Mouse (Mus musculus) CH12.LX (cell line): Measurements from ENCODE around the gene Xrra1. TPM values are rescaled to one million over a fixed set of nuclear protein-coding genes. Genes with fewer than 3 reads are reported as not detected.
"Not testable (repeated sequence)": the region's sequence is repeated elsewhere in the genome, so short reads cannot be mapped to it uniquely, and the experiment has no call there.

ENCODE experiments used
- DNase-seq: peaks from one replicate; pipeline ENCODE4 v3.0.0-alpha.2; 2013; ENCODE audit errors: extremely low read depth
- H3K27ac ChIP-seq: 2 replicates; pipeline ENCODE4 v1.5.1; 2012; ENCODE audit warnings: low read depth, mild to moderate bottlenecking, control low read depth, moderate library complexity; ENCODE audit not compliant: insufficient read depth
- H3K27me3 ChIP-seq: replicated peaks from 2 replicates; pipeline ENCODE3; 2012; ENCODE audit warnings: inconsistent platforms
- H3K36me3 ChIP-seq, 2 experiments: replicated peaks in 1 of 2; 2 replicates each; pipeline versions ENCODE3 to v1.6.1; 2012; ENCODE audit warnings: inconsistent platforms in 1 of 2, low read length in 1 of 2, mild to moderate bottlenecking in 1 of 2, mixed read lengths in 1 of 2, moderate library complexity in 1 of 2; ENCODE audit not compliant: control insufficient read depth in 1 of 2, insufficient read depth in 1 of 2
- H3K4me1 ChIP-seq, 2 experiments: 2 replicates each; pipeline ENCODE4 v1.6.1; 2012; ENCODE audit warnings: inconsistent platforms in 1 of 2, moderate library complexity in 1 of 2; ENCODE audit not compliant: insufficient read depth in 2 of 2, control insufficient read depth in 1 of 2
- H3K4me2 ChIP-seq: 2 replicates; pipeline ENCODE4 v1.6.1; 2012; ENCODE audit warnings: low read depth, mild to moderate bottlenecking, control low read depth; ENCODE audit not compliant: poor library complexity, insufficient read depth, severe bottlenecking
- H3K4me3 ChIP-seq, 3 experiments: fragments of 150-350 bp in 1 of 3; sonication (generic) in 1 of 3; replicated peaks in 1 of 3; 2 replicates each; pipeline versions ENCODE3 to v1.5.1; 2011 to 2012; ENCODE audit warnings: low read depth in 2 of 3, low read length in 2 of 3, mild to moderate bottlenecking in 2 of 3, moderate library complexity in 2 of 3, control low read depth in 1 of 3, improper control_type of control experiment in 1 of 3, inconsistent platforms in 1 of 3, mixed read lengths in 1 of 3; ENCODE audit not compliant: poor library complexity in 1 of 3
- H3K79me2 ChIP-seq: replicated peaks from 2 replicates; pipeline ENCODE4 v1.6.1; 2012; ENCODE audit warnings: mild to moderate bottlenecking, moderate library complexity; ENCODE audit not compliant: control insufficient read depth, poor library complexity, insufficient read depth, severe bottlenecking; ENCODE audit errors: extremely low read depth
- H3K9ac ChIP-seq: 2 replicates; pipeline ENCODE4 v1.6.1; 2012; ENCODE audit warnings: low read depth, mild to moderate bottlenecking, control low read depth, moderate library complexity; ENCODE audit not compliant: insufficient read depth
- H3K9me3 ChIP-seq: replicated peaks from 2 replicates; pipeline ENCODE3; 2012; ENCODE audit warnings: low read length, inconsistent platforms, mixed read lengths
- BHLHE40 ChIP-seq: IDR thresholded peaks from 2 replicates; pipeline ENCODE4 v1.6.1; 2011; ENCODE audit warnings: mild to moderate bottlenecking, low read depth, low read length, improper control_type of control experiment
- CHD1 ChIP-seq: IDR thresholded peaks from 2 replicates; pipeline ENCODE4 v1.6.1; 2012; ENCODE audit warnings: low read depth, low read length, improper control_type of control experiment, inconsistent platforms
- CHD2 ChIP-seq: IDR thresholded peaks from 2 replicates; pipeline ENCODE4 v1.6.1; 2011; ENCODE audit warnings: low read length, improper control_type of control experiment
- CTCF ChIP-seq, 2 experiments: IDR thresholded peaks in 1 of 2; conservative IDR thresholded peaks in 1 of 2; 2 replicates each; pipeline ENCODE4 v1.5.1; 2011 to 2012; ENCODE audit warnings: low read depth in 2 of 2, low read length in 2 of 2, improper control_type of control experiment in 1 of 2, inconsistent platforms in 1 of 2, mild to moderate bottlenecking in 1 of 2, moderate library complexity in 1 of 2
- E2F4 ChIP-seq: IDR thresholded peaks from 2 replicates; pipeline ENCODE4 v1.6.1; 2011; ENCODE audit warnings: low read depth, low read length, improper control_type of control experiment; ENCODE audit not compliant: insufficient replicate concordance
- ELF1 ChIP-seq: IDR thresholded peaks from 2 replicates; pipeline ENCODE4 v1.6.1; 2014; ENCODE audit warnings: low read depth, mild to moderate bottlenecking, inconsistent platforms, low read length, improper control_type of control experiment
- GABPA ChIP-seq: IDR thresholded peaks from 2 replicates; pipeline ENCODE4 v1.6.1; 2012; ENCODE audit warnings: low read depth, low read length, improper control_type of control experiment, inconsistent platforms; ENCODE audit not compliant: insufficient replicate concordance
- IRF4 ChIP-seq: IDR thresholded peaks from 2 replicates; pipeline ENCODE4 v1.6.1; 2014; ENCODE audit warnings: low read depth, mild to moderate bottlenecking, inconsistent platforms, low read length, improper control_type of control experiment
- JUND ChIP-seq: conservative IDR thresholded peaks from 2 replicates; pipeline ENCODE4 v1.6.1; 2011; ENCODE audit warnings: low read depth, low read length, improper control_type of control experiment
- KAT2A ChIP-seq: IDR thresholded peaks from 2 replicates; pipeline ENCODE4 v1.6.1; 2012; ENCODE audit warnings: low read length, improper control_type of control experiment, inconsistent platforms; ENCODE audit not compliant: insufficient replicate concordance
- MAX ChIP-seq: IDR thresholded peaks from 2 replicates; pipeline ENCODE4 v1.6.1; 2011; ENCODE audit warnings: low read length, improper control_type of control experiment
- MAZ ChIP-seq: IDR thresholded peaks from 2 replicates; pipeline ENCODE4 v1.6.1; 2012; ENCODE audit warnings: low read depth, mild to moderate bottlenecking, inconsistent platforms, low read length, improper control_type of control experiment, moderate library complexity
- MEF2A ChIP-seq: IDR thresholded peaks from 2 replicates; pipeline ENCODE4 v1.6.1; 2014; ENCODE audit warnings: low read depth, mild to moderate bottlenecking, inconsistent platforms, low read length, improper control_type of control experiment, borderline replicate concordance
- MXI1 ChIP-seq: IDR thresholded peaks from 2 replicates; pipeline ENCODE4 v1.6.1; 2011; ENCODE audit warnings: mild to moderate bottlenecking, low read depth, low read length, improper control_type of control experiment
- NRF1 ChIP-seq: IDR thresholded peaks from 2 replicates; pipeline ENCODE4 v1.6.1; 2014; ENCODE audit warnings: low read depth, mild to moderate bottlenecking, inconsistent platforms, low read length, improper control_type of control experiment, moderate library complexity
- PAX5 ChIP-seq: IDR thresholded peaks from 2 replicates; pipeline ENCODE4 v1.6.1; 2012; ENCODE audit warnings: low read length, inconsistent platforms, mixed read lengths
- POLR2A ChIP-seq: IDR thresholded peaks from 2 replicates; pipeline ENCODE4 v1.6.1; 2011; ENCODE audit warnings: low read depth, mild to moderate bottlenecking, improper control_type of control experiment, low read length
- SIN3A ChIP-seq: IDR thresholded peaks from 2 replicates; pipeline ENCODE4 v1.6.1; 2012; ENCODE audit warnings: low read length, improper control_type of control experiment, inconsistent platforms
- SMC3 ChIP-seq: IDR thresholded peaks from 2 replicates; pipeline ENCODE4 v1.6.1; 2011; ENCODE audit warnings: low read depth, low read length, improper control_type of control experiment
- TBP ChIP-seq: conservative IDR thresholded peaks from 2 replicates; pipeline ENCODE4 v1.6.1; 2011; ENCODE audit warnings: low read depth, low read length, improper control_type of control experiment
- TCF12 ChIP-seq: IDR thresholded peaks from 2 replicates; pipeline ENCODE4 v1.6.1; 2014; ENCODE audit warnings: low read depth, mild to moderate bottlenecking, inconsistent platforms, low read length, improper control_type of control experiment
- UBTF ChIP-seq: IDR thresholded peaks from 2 replicates; pipeline ENCODE4 v1.6.1; 2012; ENCODE audit warnings: low read depth, mild to moderate bottlenecking, inconsistent platforms, low read length, improper control_type of control experiment, moderate library complexity
- USF2 ChIP-seq: conservative IDR thresholded peaks from 2 replicates; pipeline ENCODE4 v1.6.1; 2011; ENCODE audit warnings: low read depth, low read length, improper control_type of control experiment
- ZC3H11A ChIP-seq: IDR thresholded peaks from 2 replicates; pipeline ENCODE4 v1.6.1; 2012; ENCODE audit warnings: low read depth, mild to moderate bottlenecking, inconsistent platforms, low read length, improper control_type of control experiment
- ZKSCAN1 ChIP-seq: IDR thresholded peaks from 2 replicates; pipeline ENCODE4 v1.6.1; 2012; ENCODE audit warnings: low read depth, inconsistent platforms, low read length, improper control_type of control experiment, borderline replicate concordance
- ZMIZ1 ChIP-seq: IDR thresholded peaks from 2 replicates; pipeline ENCODE4 v1.6.1; 2012; ENCODE audit warnings: low read depth, mild to moderate bottlenecking, inconsistent platforms, low read length, improper control_type of control experiment
- ZNF384 ChIP-seq: IDR thresholded peaks from 2 replicates; pipeline ENCODE4 v1.6.1; 2012; ENCODE audit warnings: low read depth, low read length, improper control_type of control experiment, inconsistent platforms
- dilution Hi-C: fragments of 300-500 bp; cut with MboI; formaldehyde crosslinking; loops from 2 replicates; pipeline ENCODE4 v1.14.3; 2020; ENCODE audit warnings: low sequenced_read_pairs; ENCODE audit not compliant: extremely low pct_unique_long_range_greater_than_20kb, extremely low pct_ligation_motif_present
- in situ Hi-C: fragments of 300-500 bp; cut with MboI; formaldehyde crosslinking; loops from 3 replicates; pipeline ENCODE4 v1.14.3; 2019; ENCODE audit warnings: low sequenced_read_pairs, low pct_ligation_motif_present, low pct_unique_long_range_greater_than_20kb, mixed read lengths
- polyA plus RNA-seq: library from polyadenylated mRNA; unstranded; fragments of >175 nt; gene quantifications from 2 replicates; pipeline ENCODE4 v1.2.1, GENCODE M21; 2012; ENCODE audit warnings: low read depth; ENCODE audit not compliant: insufficient read length
- total RNA-seq, 2 experiments: library from RNA; depleted of rRNA; stranded (reverse); fragments of 300-350 nt in 1 of 2; fragments of >200 nt in 1 of 2; gene quantifications; 2 replicates each; pipeline ENCODE4 v1.2.3; 2012 to 2014

Gene Xrra1
- total and polyA plus RNA-seq, 3 experiments: 0.17 to 0.59 (median 0.49) TPM

- dilution Hi-C loops (no loop called here), in situ Hi-C loops (no loop called here)
- Histone ChIP-seq H3K36me3 (peaks cover 33 to 46% of the 10 kb centered on the region in 2 experiments), H3K4me2 (no peak overlapping the region), H3K4me1 (no peaks in the 10 kb centered on the region), H3K4me3 (no peak overlapping the region), H3K27me3 (no peaks in the 10 kb centered on the region), H3K79me2 (no peaks in the 10 kb centered on the region), H3K9me3 (no peaks in the 10 kb centered on the region), H3K27ac (no peak overlapping the region), H3K9ac (no peak overlapping the region)
- DNase-seq: no peak
- TF ChIP-seq BHLHE40: no peak
- no peak for TF ChIP-seq ZMIZ1
- no peak for TF ChIP-seq KAT2A
- TF ChIP-seq NRF1: no peak
- no peak for TF ChIP-seq MXI1
- no peak for TF ChIP-seq MAX
- no peak for TF ChIP-seq MAZ
- TF ChIP-seq ELF1: no peak
- TF ChIP-seq PAX5: no peak
- TF ChIP-seq E2F4: no peak
- TF ChIP-seq CHD1: no peak
- TF ChIP-seq CHD2: no peak
- TF ChIP-seq ZC3H11A: no peak
- no peak for TF ChIP-seq SIN3A
- TF ChIP-seq POLR2A: no peak
- no peak for TF ChIP-seq UBTF
- no peak for TF ChIP-seq IRF4
- no peak for TF ChIP-seq JUND
- no peak for TF ChIP-seq CTCF (conservative IDR thresholded peaks at IDR 0.05 in 1 of 2, IDR thresholded peaks at IDR 0.05 in 1 of 2; ENCODE audit: low read depth in 2 of 2, low read length in 2 of 2)
Observed at GRCm38 (mm10) chr7:99940669-99941068, 81.8 kb downstream of the Xrra1 start.

GRCm38 (mm10) chr7:99944520-99944919 lies 85.6 kb downstream of the Xrra1 start:
- dilution Hi-C loops: no loop called here
- peaks cover 36 to 57% of the 10 kb centered on the region in 2 experiments for H3K36me3 ChIP-seq

GRCm38 (mm10) chr7:99945012-99945411 lies 86.1 kb downstream of the Xrra1 start:
- in situ Hi-C loops, dilution Hi-C loops, H3K9me3 ChIP-seq, H3K9ac ChIP-seq, H3K79me2 ChIP-seq, H3K27ac ChIP-seq, H3K4me3 ChIP-seq, H3K27me3 ChIP-seq, DNase-seq, H3K4me2 ChIP-seq: not testable (repeated sequence)
- Histone ChIP-seq H3K36me3 (peaks cover 36 to 60% of the 10 kb centered on the region in 2 experiments), H3K4me1 (peaks cover 0 to 18% of the 10 kb centered on the region in 2 experiments; a peak in 2 of 4 replicates)

More at GRCm38 (mm10) chr7:99944520-99944919, 85.6 kb downstream of the Xrra1 start:
- peaks cover 0 to 18% of the 10 kb centered on the region in 2 experiments; a peak in 2 of 4 replicates for H3K4me1 ChIP-seq
- H3K9ac ChIP-seq: no peak overlapping the region
- no peak for DNase-seq
- no peak overlapping the region for H3K4me2 ChIP-seq
- no peak overlapping the region for H3K27ac ChIP-seq
- H3K79me2 ChIP-seq: no peaks in the 10 kb centered on the region
- H3K9me3 ChIP-seq: no peaks in the 10 kb centered on the region
- no peak overlapping the region for H3K4me3 ChIP-seq
- TF ChIP-seq ZKSCAN1: no peak
- TF ChIP-seq IRF4: no peak
- TF ChIP-seq USF2: no peak
- TF ChIP-seq ELF1: no peak
- no peak for TF ChIP-seq TBP
- TF ChIP-seq SMC3: no peak
- no peak for TF ChIP-seq GABPA
- TF ChIP-seq CHD2: no peak
- no peak for TF ChIP-seq ZNF384
- no peak for TF ChIP-seq UBTF
- no peak for TF ChIP-seq KAT2A
- no peak for TF ChIP-seq POLR2A
- no peak for TF ChIP-seq MXI1
- TF ChIP-seq TCF12: no peak
- no peak for TF ChIP-seq BHLHE40
- no peak for TF ChIP-seq ZC3H11A
- TF ChIP-seq SIN3A: no peak
- TF ChIP-seq MEF2A: no peak
- in situ Hi-C loops: no loop called here
- no peaks in the 10 kb centered on the region for H3K27me3 ChIP-seq
